16 mouse cellular contexts compared by ENCODE assay signal in the genomic region with DNA sequence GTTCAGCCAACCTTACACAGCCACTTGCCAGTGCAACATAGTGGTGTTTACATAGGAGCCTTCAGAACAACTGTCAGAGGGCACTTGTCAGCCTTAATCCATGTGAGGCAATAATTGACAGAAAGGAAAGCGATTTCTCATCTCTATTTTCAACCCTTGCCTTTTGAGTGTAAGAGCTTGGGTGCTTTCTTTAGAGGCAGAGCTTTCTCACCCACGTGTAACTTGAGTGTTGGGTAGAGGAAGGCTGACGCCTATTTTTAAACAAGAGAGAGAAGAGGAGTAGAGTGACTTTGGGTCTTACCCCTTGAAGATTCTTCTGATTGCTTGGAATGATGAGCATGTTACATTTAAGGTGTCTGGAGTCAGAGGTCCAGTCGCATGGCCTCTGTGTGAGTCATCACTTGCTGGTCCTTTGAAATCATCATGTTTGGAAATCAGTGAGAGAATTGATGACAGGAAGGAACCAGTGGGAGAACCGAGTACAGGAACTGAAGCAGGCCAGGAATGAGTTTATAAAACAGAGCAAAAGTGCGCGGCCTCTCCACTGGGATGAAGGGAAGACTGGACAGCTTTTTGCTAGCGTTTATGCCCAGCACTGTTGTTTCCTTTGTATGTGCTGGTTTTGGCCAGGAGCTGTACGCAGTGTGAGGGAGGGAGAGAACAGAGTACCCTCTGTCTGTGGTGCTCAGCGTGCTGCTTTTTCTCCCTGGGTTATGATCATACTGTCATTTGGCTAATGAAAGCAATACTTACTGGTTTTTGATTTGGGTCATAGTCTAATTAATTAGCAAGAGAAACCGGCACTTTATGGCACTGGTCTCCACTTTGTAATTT.
A peak's percentile ranks its signal among the peaks of the same experiment; 100 is the strongest.
DNase-seq lines count a peak whose midpoint lies in the region; ATAC-seq and TF ChIP-seq lines count a peak whose summit lies in the region.
"Had no signal": no experiment of that assay in that cellular context is flagged by ENCODE, and none has a peak within 500 bp of the region (broad histone marks: within the 10 kb centered on the region; RNA-seq: fewer than 3 reads in every experiment).

No protein-coding gene starts in this region.

- intact Hi-C loops in heart, adult 2 months (cut with DNase I), result no loop called here

- TF ChIP-seq POLR2A in brain, embryonic 14.5 days (IDR thresholded peaks at IDR 0.05; ENCODE audit: borderline replicate concordance, extremely low read depth, insufficient read depth, insufficient read length, poor library complexity, severe bottlenecking), result no peak
- no peak for TF ChIP-seq POLR2A in heart, adult 2 months (IDR thresholded peaks at IDR 0.05; ENCODE audit: insufficient read depth, low read depth, low read length)

- no peak for TF ChIP-seq CTCF in kidney, postnatal 0 days (IDR thresholded peaks at IDR 0.05; ENCODE audit: low read depth)
- TF ChIP-seq CTCF in brain, embryonic 14.5 days (IDR thresholded peaks at IDR 0.05; ENCODE audit: borderline replicate concordance, extremely low read depth, insufficient read depth, insufficient read length), result no peak
- no peak for TF ChIP-seq CTCF in heart, adult 2 months (IDR thresholded peaks at IDR 0.05)

- DNase-seq in cerebellum, postnatal 4 days (ENCODE audit: low spot score in 2 of 2), result no peak
- DNase-seq in kidney, postnatal 0 days (ENCODE audit: low spot score), result peak; percentile 12
- no peak for DNase-seq in kidney, adult 9 months
- peak; percentile 15 for DNase-seq in 3134 (ENCODE audit: extremely low read depth, insufficient read length, low spot score)
- peak; percentile 5 for DNase-seq in brain, embryonic 14.5 days (ENCODE audit: low read depth)
- DNase-seq in heart, adult 2 months, result no peak
- DNase-seq: adrenal gland, adult 8-10 months; right cerebral cortex, adult 18-20 months had no signal

- no peaks in the 10 kb centered on the region for H3K27me3 ChIP-seq in kidney, postnatal 0 days (ENCODE audit: insufficient read depth, low read length)
- H3K27me3 ChIP-seq in heart, adult 2 months (ENCODE audit: control insufficient read depth, insufficient read depth, low read length), result no peaks in the 10 kb centered on the region
- no peaks in the 10 kb centered on the region for H3K27me3 ChIP-seq in midbrain, embryonic 15.5 days (replicated peaks)
- H3K27me3 ChIP-seq: heart, embryonic 13.5 days; limb, embryonic 13.5 days; midbrain, embryonic 13.5 days; neural tube, embryonic 15.5 days had no signal

- H3K4me1 ChIP-seq in kidney, postnatal 0 days (replicated peaks; ENCODE audit: insufficient read depth, low read length), result 0 out of 2 replicates have a peak, but pooled peaks cover 6% of the 10 kb centered on the region
- H3K4me1 ChIP-seq in heart, adult 2 months (ENCODE audit: control insufficient read depth, insufficient read depth, low read length), result peaks cover 3% of the 10 kb centered on the region
- H3K4me1 ChIP-seq in midbrain, embryonic 15.5 days, result peaks cover 3% of the 10 kb centered on the region; the same call in 1 of the 2 replicates
- H3K4me1 ChIP-seq: midbrain, embryonic 13.5 days; neural tube, embryonic 15.5 days had no signal

- 0 out of 2 replicates have a peak, but pooled peaks cover 2% of the 10 kb centered on the region for H3K36me3 ChIP-seq in kidney, postnatal 0 days (ENCODE audit: insufficient read depth, low read length)
- peaks cover 4% of the 10 kb centered on the region; the same call in 1 of the 2 replicates for H3K36me3 ChIP-seq in heart, adult 2 months (ENCODE audit: control insufficient read depth, insufficient read depth, low read length)
- no peaks in the 10 kb centered on the region for H3K36me3 ChIP-seq in midbrain, embryonic 15.5 days (replicated peaks)
- H3K36me3 ChIP-seq: G1E; heart, embryonic 13.5 days; limb, embryonic 13.5 days; midbrain, embryonic 13.5 days; neural tube, embryonic 15.5 days had no signal

- no peak overlapping the region for H3K4me2 ChIP-seq in kidney, postnatal 0 days (ENCODE audit: low read length)
- no peak overlapping the region for H3K4me2 ChIP-seq in midbrain, embryonic 15.5 days
- H3K4me2 ChIP-seq: heart, embryonic 13.5 days; hindbrain, embryonic 14.5 days; limb, embryonic 13.5 days; midbrain, embryonic 13.5 days; neural tube, embryonic 15.5 days had no signal

- H3K79me2 ChIP-seq in heart, adult 2 months (replicated peaks; ENCODE audit: control insufficient read depth, insufficient read depth, low read length), result peaks cover 3% of the 10 kb centered on the region

- 0 out of 2 replicates have a peak, but pooled peaks have one; percentile 56 for ATAC-seq in cerebellum, adult (ENCODE audit: insufficient number of reproducible peaks, low FRiP score, low TSS enrichment)
- ATAC-seq in kidney, postnatal 0 days (replicated peaks; ENCODE audit: low FRiP score, low read depth), result no peak
- ATAC-seq in midbrain, embryonic 15.5 days (replicated peaks), result no peak
- ATAC-seq: midbrain, embryonic 13.5 days had no signal

- H3K27ac ChIP-seq in kidney, postnatal 0 days, result no peak overlapping the region
- no peak overlapping the region for H3K27ac ChIP-seq in heart, adult 2 months
- no peak overlapping the region for H3K27ac ChIP-seq in midbrain, embryonic 15.5 days
- H3K27ac ChIP-seq: heart, embryonic 13.5 days; hindbrain, embryonic 14.5 days; limb, embryonic 13.5 days; midbrain, embryonic 13.5 days; neural tube, embryonic 15.5 days had no signal

- H3K9me3 ChIP-seq in kidney, postnatal 0 days (replicated peaks; ENCODE audit: low read length), result no peaks in the 10 kb centered on the region
- H3K9me3 ChIP-seq in midbrain, embryonic 15.5 days, result no peaks in the 10 kb centered on the region
- H3K9me3 ChIP-seq: G1E; heart, embryonic 13.5 days; limb, embryonic 13.5 days; midbrain, embryonic 13.5 days; neural tube, embryonic 15.5 days had no signal

- 53% methylated on average over 11 of the region's 11 CpGs for WGBS in kidney, postnatal 0 days
- 33% methylated on average over 11 of the region's 11 CpGs for WGBS in heart, adult 2 months
- WGBS in midbrain, embryonic 15.5 days, result 80% methylated on average over 11 of the region's 11 CpGs

- H3K9ac ChIP-seq in kidney, postnatal 0 days (ENCODE audit: low read depth, low read length), result no peak overlapping the region
- H3K9ac ChIP-seq in heart, adult 2 months (ENCODE audit: low read depth, low read length), result no peak overlapping the region
- H3K9ac ChIP-seq in midbrain, embryonic 15.5 days, result no peak overlapping the region
- H3K9ac ChIP-seq: heart, embryonic 13.5 days; hindbrain, embryonic 14.5 days; limb, embryonic 13.5 days; midbrain, embryonic 13.5 days; neural tube, embryonic 15.5 days had no signal

- no peak overlapping the region for H3K4me3 ChIP-seq in kidney, postnatal 0 days (replicated peaks; ENCODE audit: low read depth, low read length)
- H3K4me3 ChIP-seq in heart, adult 2 months, result no peak overlapping the region
- H3K4me3 ChIP-seq in midbrain, embryonic 15.5 days, result no peak overlapping the region
- H3K4me3 ChIP-seq: heart, embryonic 13.5 days; limb, embryonic 13.5 days; midbrain, embryonic 13.5 days; neural tube, embryonic 15.5 days had no signal

- TF ChIP-seq EP300 in heart, adult 2 months (IDR thresholded peaks at IDR 0.05; ENCODE audit: insufficient read depth, low read depth, low read length), result no peak

Comparison
In these comparisons a context has a peak if more than half of its experiments do, and no peak if none do; other contexts are left out.
1. DNase-seq: peak in kidney, postnatal 0 days (single experiment), 3134 (single experiment) and brain, embryonic 14.5 days (single experiment); none in cerebellum, postnatal 4 days (0 of 2), kidney, adult 9 months (single experiment) and heart, adult 2 months (0 of 2).